Mouse (Mus musculus) ES-Bruce4 (cell line): Measurements from ENCODE around the gene Muc5b.

Experiments
- CTCF ChIP-seq: IDR thresholded peaks from one replicate; pipeline ENCODE4 v1.8.1; 2011; ENCODE audit warnings: low read depth, low read length
- EP300 ChIP-seq: IDR thresholded peaks from 2 replicates; pipeline ENCODE4 v1.6.1; 2011; ENCODE audit warnings: low read depth, low read length; ENCODE audit not compliant: insufficient read depth

- TF ChIP-seq CTCF (no peak), EP300 (no peak)
These were observed 69.7 kb downstream of the Muc5b start for GRCm38 (mm10) chr7:141908591-141908990.
